Mouse (Mus musculus) intestine, embryonic 16.5 days (tissue): ENCODE measurements around the gene Myl6b. TPM values are rescaled to one million over a fixed set of nuclear protein-coding genes. Genes with fewer than 3 reads are reported as not detected.

Experiments
- ATAC-seq: fragments of 200-750 bp; cut with Nextera tagmentation; 2 replicates; pipeline ENCODE4 v1.8.0; 2017; ENCODE audit warnings: moderate TSS enrichment, moderate library complexity
- H3K27ac ChIP-seq: fragments of 300-500 bp; sonication (generic); 2 replicates; pipeline ENCODE4 v1.5.1; 2014; ENCODE audit warnings: mild to moderate bottlenecking, low read length
- H3K27me3 ChIP-seq: fragments of 300-500 bp; sonication (generic); replicated peaks from 2 replicates; pipeline ENCODE4 v1.6.1; 2014; ENCODE audit warnings: low read length, control low read depth, mixed read lengths; ENCODE audit not compliant: control insufficient read depth, insufficient read depth
- H3K36me3 ChIP-seq: fragments of 300-500 bp; sonication (generic); 2 replicates; pipeline ENCODE4 v1.6.1; 2014; ENCODE audit warnings: low read length, control low read depth; ENCODE audit not compliant: control insufficient read depth, insufficient read depth
- H3K4me1 ChIP-seq: fragments of 300-500 bp; sonication (generic); 2 replicates; pipeline ENCODE4 v1.6.1; 2014; ENCODE audit warnings: low read length, control low read depth, mixed read lengths; ENCODE audit not compliant: control insufficient read depth, insufficient read depth
- H3K4me2 ChIP-seq: fragments of 300-500 bp; sonication (generic); 2 replicates; pipeline ENCODE4 v1.6.1; 2014; ENCODE audit warnings: low read depth, low read length, control low read depth
- H3K4me3 ChIP-seq: fragments of 300-500 bp; sonication (generic); 2 replicates; pipeline ENCODE4 v1.5.1; 2014; ENCODE audit warnings: mild to moderate bottlenecking, low read length
- H3K9ac ChIP-seq: fragments of 300-500 bp; sonication (generic); 2 replicates; pipeline ENCODE4 v1.6.1; 2014; ENCODE audit warnings: low read depth, low read length
- H3K9me3 ChIP-seq: fragments of 300-500 bp; sonication (generic); 2 replicates; pipeline ENCODE4 v1.6.1; 2016; ENCODE audit warnings: low read length, control low read depth; ENCODE audit not compliant: control insufficient read depth
- WGBS: fragments of 180-500 bp; shearing (Covaris S2); extraction: QIAGEN DNeasy Blood & Tissue Kit; methylation state at CpG from one replicate; pipeline ENCODE4 v1.1.7; 2014; 5-methylcytosine and 5-hydroxymethylcytosine counted together
- polyA plus RNA-seq: library from polyadenylated mRNA; unstranded; fragments of >200 nt; fragmentation: Nextera tagmentation; extraction: Ambion mirVana; gene quantifications from 2 replicates; pipeline ENCODE4 v1.2.1, GENCODE M21; 2015

Myl6b gene
- polyA plus RNA-seq, 1 experiment from 2014 or later: 2.8 TPM

DNA sequence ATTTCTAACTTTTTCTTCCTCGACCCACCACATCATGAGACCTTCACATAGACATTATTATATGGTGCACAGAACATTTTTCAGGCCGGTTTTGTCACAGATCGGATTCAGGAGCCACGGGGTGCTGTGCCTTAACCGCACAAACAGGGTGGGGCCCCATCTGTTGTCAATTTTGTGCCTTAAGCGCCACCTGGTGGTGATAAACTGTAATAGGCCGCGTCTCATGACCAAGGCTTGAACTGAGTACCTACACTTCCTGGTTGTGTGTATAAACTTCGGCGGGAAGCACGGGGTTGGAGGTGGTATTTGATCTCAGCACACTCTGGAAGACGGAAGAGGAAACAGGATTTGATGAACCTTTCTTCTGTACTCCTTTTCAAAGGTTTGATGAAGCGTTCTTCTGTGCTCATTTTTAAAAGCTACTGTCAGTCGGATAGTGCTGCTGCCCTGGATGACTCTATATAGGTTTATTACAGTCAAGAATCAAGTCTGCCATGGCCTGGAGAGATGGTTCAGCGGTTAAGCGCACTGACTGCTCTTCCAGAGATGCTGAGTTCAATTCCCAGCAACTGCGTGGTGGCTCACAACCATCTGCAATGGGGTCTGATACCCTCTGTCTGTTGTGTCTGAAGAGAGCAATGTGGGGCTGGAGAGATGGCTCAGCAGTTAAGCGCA, 37.9 kb upstream of the Myl6b start:
- H3K36me3 ChIP-seq: no peaks in the 10 kb centered on the region
- WGBS: 13% methylated on average over 18 of the region's 18 CpGs
- H3K9ac ChIP-seq: peak overlapping the region; percentile 54
- peak; percentile 95 for ATAC-seq
- H3K27me3 ChIP-seq: no peaks in the 10 kb centered on the region
- peak overlapping the region; percentile 12; the same call in 1 of the 2 replicates for H3K27ac ChIP-seq
- peak overlapping the region; percentile 45 for H3K4me2 ChIP-seq
- no peaks in the 10 kb centered on the region for H3K4me1 ChIP-seq
- peak overlapping the region; percentile 25 for H3K4me3 ChIP-seq
- H3K9me3 ChIP-seq: no peaks in the 10 kb centered on the region

GRCm38 (mm10) chr10:128535624-128536265, 37.3 kb upstream of the Myl6b start:
- WGBS: 68% methylated on average over 4 of the region's 4 CpGs
- Histone ChIP-seq H3K4me3 (peak overlapping the region; percentile 12; the same call in 1 of the 2 replicates), H3K36me3 (no peaks in the 10 kb centered on the region), H3K27ac (0 out of 2 replicates have a peak overlapping the region, but pooled peaks have one; percentile 12), H3K4me1 (no peaks in the 10 kb centered on the region), H3K9me3 (no peaks in the 10 kb centered on the region), H3K4me2 (peak overlapping the region; percentile 45), H3K9ac (peak overlapping the region; percentile 47), H3K27me3 (no peaks in the 10 kb centered on the region)
- no peak; the same call in 1 of the 2 replicates for ATAC-seq

- H3K36me3 ChIP-seq: no peaks in the 10 kb centered on the region
- H3K27me3 ChIP-seq: no peaks in the 10 kb centered on the region
- 71% methylated on average over 2 of the region's 2 CpGs for WGBS
- no peak overlapping the region for H3K9ac ChIP-seq
- no peak overlapping the region for H3K4me2 ChIP-seq
- H3K9me3 ChIP-seq: no peaks in the 10 kb centered on the region
- no peak overlapping the region for H3K27ac ChIP-seq
- H3K4me1 ChIP-seq: no peaks in the 10 kb centered on the region
- H3K4me3 ChIP-seq: no peak overlapping the region
- ATAC-seq: no peak
Observed at GRCm38 (mm10) chr10:128535206-128535605, 36.7 kb upstream of the Myl6b start.

DNA sequence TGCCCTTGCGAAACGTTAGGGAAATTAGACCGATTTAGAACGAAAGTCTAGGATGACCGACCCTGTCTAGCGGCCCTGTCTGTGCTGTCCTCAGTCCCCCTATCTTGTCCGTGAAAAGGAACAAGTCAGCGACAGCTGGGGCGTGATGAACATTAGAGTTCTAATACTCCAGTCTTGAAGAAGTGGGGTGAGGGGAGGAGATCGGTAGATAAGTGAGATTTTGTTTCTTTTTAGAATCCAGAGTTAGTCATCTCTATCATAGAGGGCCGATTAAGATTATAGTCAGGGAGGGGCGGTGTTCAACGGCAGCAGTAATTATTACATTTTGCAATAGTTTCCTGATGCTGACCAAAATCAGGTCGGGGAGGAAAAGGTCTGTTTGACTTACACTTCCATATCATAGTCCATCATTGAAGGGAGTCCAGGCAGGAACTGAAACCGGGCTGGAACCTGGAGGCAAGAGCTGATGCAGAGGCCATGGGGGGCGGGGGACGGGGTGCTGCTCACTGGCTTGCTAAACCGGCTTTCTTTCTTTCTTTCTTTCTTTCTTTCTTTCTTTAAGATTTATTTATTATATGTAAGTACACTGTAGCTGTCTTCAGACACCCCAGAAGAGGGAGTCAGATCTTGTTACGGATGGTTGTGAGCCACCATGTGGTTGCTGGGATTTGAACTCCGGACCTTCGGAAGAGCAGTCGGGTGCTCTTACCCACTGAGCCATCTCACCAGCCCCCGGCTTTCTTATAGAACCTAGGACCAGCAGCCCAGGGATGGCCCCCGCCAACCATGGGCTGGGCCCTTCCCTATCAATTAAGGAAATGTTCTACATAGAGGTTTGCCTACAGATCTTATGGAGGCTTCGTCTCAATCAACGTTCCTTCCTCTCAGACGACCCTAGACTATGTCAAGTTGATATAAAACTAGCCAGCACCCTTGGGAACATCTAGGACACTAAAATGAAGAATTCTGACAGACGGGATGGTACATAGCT, 28.2 kb upstream of the Myl6b start:
- peak overlapping the region; percentile 98 for H3K4me2 ChIP-seq
- peak overlapping the region; percentile 78 for H3K27ac ChIP-seq
- no peaks in the 10 kb centered on the region for H3K9me3 ChIP-seq
- H3K27me3 ChIP-seq: no peaks in the 10 kb centered on the region
- H3K4me1 ChIP-seq: peaks cover 10% of the 10 kb centered on the region
- no peaks in the 10 kb centered on the region for H3K36me3 ChIP-seq
- ATAC-seq: peak; percentile 19; the same call in 1 of the 2 replicates
- WGBS: 27% methylated on average over 28 of the region's 28 CpGs
- peak overlapping the region; percentile 66 for H3K9ac ChIP-seq
- H3K4me3 ChIP-seq: peak overlapping the region; percentile 91

GRCm38 (mm10) chr10:128525671-128526308, 27.3 kb upstream of the Myl6b start, which contains the start of gene Esyt1:
Esyt1 (minus strand) TSS chr10:128525871.
- Histone ChIP-seq H3K4me2 (peak within 1 kb of the TSS; percentile 98), H3K36me3 (no peaks in the 10 kb centered on the region), H3K4me1 (peaks cover 10% of the 10 kb centered on the region), H3K27me3 (no peaks in the 10 kb centered on the region), H3K4me3 (peak within 1 kb of the TSS; percentile 91), H3K9me3 (no peaks in the 10 kb centered on the region), H3K27ac (peak within 1 kb of the TSS; percentile 88), H3K9ac (peak within 1 kb of the TSS; percentile 89)
- WGBS: under 1% methylated on average over 37 of the region's 37 CpGs
- ATAC-seq: peak; percentile 98

GRCm38 (mm10) chr10:128524732-128525662, 26.5 kb upstream of the Myl6b start:
- H3K27ac ChIP-seq: peak overlapping the region; percentile 88
- no peaks in the 10 kb centered on the region for H3K27me3 ChIP-seq
- H3K4me2 ChIP-seq: peak overlapping the region; percentile 98
- H3K4me1 ChIP-seq: peaks cover 10% of the 10 kb centered on the region
- H3K9me3 ChIP-seq: no peaks in the 10 kb centered on the region
- WGBS: under 1% methylated on average over 58 of the region's 58 CpGs
- H3K4me3 ChIP-seq: peak overlapping the region; percentile 91
- peaks cover 6% of the 10 kb centered on the region for H3K36me3 ChIP-seq
- H3K9ac ChIP-seq: peak overlapping the region; percentile 89
- peak; percentile 60 for ATAC-seq

GRCm38 (mm10) chr10:128524111-128524731, 25.7 kb upstream of the Myl6b start:
- 27% methylated on average over 11 of the region's 11 CpGs for WGBS
- ATAC-seq: no peak

DNA sequence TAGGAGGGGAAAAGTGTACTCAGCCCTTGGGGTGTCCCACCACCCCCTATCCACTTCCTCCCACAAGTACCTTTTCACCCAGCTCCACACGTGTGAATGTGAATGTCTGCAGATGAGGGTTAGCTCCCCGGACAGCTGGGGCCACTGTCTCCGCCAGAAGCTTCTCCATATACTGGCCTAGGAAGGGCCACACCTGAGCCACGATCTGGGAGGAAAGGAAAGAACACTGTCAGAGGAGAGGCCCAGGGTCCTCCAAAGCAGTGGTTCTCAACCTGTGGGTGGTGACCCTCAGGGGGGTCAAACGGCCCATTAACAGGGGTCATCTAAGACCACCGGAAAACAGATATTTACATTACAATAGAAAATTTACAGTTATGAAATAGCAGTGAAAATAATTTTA, 23.9 kb upstream of the Myl6b start:
- Histone ChIP-seq H3K4me1 (peaks cover 10% of the 10 kb centered on the region), H3K9ac (no peak overlapping the region), H3K4me2 (no peak overlapping the region), H3K36me3 (peaks cover 10% of the 10 kb centered on the region), H3K27me3 (no peaks in the 10 kb centered on the region), H3K27ac (no peak overlapping the region), H3K9me3 (no peaks in the 10 kb centered on the region), H3K4me3 (no peak overlapping the region)
- ATAC-seq: no peak
- 77% methylated on average over 6 of the region's 6 CpGs for WGBS

More at GRCm38 (mm10) chr10:128524111-128524731, 25.7 kb upstream of the Myl6b start:
- Histone ChIP-seq H3K27ac (peak overlapping the region; percentile 88; the same call in 1 of the 2 replicates), H3K4me3 (peak overlapping the region; percentile 91), H3K36me3 (peaks cover 6% of the 10 kb centered on the region), H3K27me3 (no peaks in the 10 kb centered on the region), H3K9ac (peak overlapping the region; percentile 89), H3K4me2 (peak overlapping the region; percentile 98), H3K4me1 (peaks cover 10% of the 10 kb centered on the region), H3K9me3 (no peaks in the 10 kb centered on the region)
